Mouse (Mus musculus): ENCODE results near the gene Fras1. TPM values are rescaled to one million over a fixed set of nuclear protein-coding genes. Genes with fewer than 3 reads are reported as not detected.

Fras1 gene
- total RNA-seq, 1 experiment from 2014 or later = not detected

DNA sequence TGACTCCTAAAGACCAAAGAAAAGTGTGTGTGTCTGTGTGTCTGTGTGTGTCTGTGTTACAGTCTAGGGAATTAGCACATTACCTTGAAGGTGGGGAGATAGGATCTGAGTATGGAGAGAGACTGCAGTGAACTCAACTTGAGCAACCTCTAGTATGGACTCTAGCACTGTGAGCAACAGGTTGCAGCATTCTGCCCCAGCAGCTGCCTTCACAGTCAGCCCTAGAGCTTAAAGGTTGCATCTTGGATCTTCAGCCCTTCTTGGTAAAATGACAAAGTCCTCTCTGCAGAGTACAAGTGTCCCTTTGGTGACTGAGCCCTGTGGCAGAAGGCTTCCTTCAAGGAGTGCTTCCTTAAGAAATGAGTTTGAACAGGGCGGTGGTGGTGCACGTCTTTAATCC lies 88.4 kb downstream of the Fras1 start:
- no peak for ATAC-seq (replicated peaks; ENCODE audit: insufficient number of reproducible peaks, low FRiP score, low TSS enrichment, poor library complexity, severe bottlenecking)

DNA sequence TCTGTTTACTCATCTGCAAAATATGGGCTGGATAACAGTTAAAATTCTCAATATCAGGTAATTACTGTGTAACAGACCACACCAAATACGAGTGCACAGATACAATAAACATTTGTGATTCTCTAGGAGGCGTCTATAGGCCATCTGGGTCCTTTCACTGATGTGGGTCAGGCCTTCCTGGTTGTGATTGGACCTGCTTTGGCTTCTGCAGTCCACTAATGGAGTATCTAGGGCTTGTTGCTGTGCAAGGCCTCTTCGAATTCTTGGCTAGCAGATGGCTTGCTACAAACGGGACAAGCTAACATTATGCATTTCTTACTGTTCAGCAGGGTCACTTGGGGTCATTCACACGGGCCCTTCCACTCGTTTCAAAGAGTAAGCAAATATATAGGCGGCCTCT lies 92.7 kb downstream of the Fras1 start:
- no peak for ATAC-seq (replicated peaks; ENCODE audit: insufficient number of reproducible peaks, low FRiP score, low TSS enrichment, poor library complexity, severe bottlenecking)

DNA sequence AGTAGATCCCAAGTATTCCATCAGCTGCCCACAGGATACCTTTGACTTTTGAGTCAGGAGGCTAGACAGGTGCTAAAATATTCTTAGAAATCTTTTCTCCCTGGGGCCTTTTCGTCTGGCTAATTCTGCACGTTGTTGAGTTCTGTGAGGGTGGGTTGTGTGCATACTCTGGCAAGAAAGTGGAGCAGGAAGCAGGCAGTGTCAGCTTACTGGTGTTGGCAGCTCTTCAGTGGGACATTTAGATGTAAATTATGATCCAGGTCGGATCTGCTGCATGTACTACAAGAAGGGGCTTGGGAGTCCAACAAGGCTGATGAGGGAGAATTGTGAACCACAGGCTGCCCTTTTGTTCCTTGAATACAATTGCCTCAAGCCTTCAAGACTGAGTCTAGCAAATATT lies 98.2 kb downstream of the Fras1 start:
- ATAC-seq (replicated peaks; ENCODE audit: insufficient number of reproducible peaks, low FRiP score, low TSS enrichment, poor library complexity, severe bottlenecking) = no peak

DNA sequence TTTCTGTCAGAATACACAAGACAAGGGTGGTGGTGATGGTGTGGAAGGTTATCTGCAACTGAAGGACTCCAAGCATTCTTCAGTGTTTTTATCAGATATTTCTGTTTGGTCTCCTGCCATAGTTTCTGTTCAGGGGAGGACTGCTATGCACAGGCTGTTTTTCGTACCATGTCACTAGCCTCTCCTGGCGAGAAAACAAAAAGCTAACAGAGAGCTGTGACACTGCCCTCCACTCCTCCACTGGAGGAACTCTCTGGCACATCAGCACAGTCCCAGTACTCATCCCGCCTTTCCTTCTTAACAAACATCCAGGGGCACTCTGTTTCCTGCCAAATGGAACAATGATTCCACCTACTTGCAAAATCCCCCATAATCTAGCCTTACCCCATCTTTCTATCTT lies 101.7 kb downstream of the Fras1 start:
- no peak for ATAC-seq (replicated peaks; ENCODE audit: insufficient number of reproducible peaks, low FRiP score, low TSS enrichment, poor library complexity, severe bottlenecking)

DNA sequence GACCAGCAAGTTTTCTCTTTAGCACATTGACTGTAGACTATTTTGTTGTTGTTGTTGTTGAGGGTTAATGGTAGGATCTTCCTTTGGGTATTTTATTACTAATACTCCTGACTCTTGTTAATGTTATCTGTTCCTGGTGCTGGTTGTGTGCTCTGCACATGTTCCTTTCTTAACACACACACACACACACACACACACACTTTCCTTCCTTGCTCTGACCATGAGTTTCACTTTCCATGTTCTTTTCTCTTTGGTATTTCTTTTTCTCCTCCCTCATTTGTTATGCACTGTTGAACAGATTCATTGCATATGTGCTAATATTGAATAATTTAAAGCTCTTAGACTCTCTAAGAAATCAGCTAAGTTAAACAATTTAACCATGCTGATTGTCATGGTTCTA lies 105.2 kb downstream of the Fras1 start:
- no peak for ATAC-seq (replicated peaks; ENCODE audit: insufficient number of reproducible peaks, low FRiP score, low TSS enrichment, poor library complexity, severe bottlenecking)

DNA sequence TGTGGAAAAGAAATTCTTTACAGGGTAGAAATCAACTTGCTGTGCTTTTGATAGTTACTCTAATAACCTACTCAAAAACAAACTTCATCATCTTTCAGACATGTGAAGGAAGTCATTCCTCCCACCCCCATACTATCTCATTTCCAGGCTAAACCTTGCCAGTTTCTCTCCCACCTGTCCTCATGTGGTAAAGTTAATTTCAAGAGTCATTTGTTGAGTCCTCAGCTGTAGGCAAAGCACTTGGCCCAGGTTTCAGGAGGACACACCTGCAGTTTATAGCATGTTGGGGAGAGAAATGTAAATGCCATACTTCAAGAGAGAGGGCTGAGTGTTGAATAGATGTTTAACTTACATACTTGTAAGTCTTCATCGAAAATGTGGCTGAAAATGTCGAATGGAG lies 107.4 kb downstream of the Fras1 start:
- no peak for ATAC-seq (replicated peaks; ENCODE audit: insufficient number of reproducible peaks, low FRiP score, low TSS enrichment, poor library complexity, severe bottlenecking)

DNA sequence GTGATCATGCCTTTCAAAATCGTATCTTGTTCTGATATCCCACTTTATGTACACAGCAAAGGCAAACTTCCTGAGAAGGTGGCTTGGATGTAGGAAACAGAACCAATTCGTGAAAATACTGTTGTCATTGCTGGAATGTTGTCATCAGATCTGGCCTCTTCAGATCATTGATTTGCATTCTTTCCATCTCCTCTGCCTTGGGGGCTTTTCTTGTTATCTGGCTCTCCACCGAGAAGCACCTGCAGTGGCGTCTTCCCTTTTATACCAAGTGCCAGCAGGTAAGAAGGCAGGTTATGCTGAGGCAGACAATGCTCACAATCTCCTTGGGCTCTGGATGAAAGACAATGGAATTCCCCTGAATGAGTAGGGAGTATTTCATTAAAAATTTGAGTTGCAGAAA lies 108.3 kb downstream of the Fras1 start:
- ATAC-seq (replicated peaks; ENCODE audit: insufficient number of reproducible peaks, low FRiP score, low TSS enrichment, poor library complexity, severe bottlenecking) = no peak

DNA sequence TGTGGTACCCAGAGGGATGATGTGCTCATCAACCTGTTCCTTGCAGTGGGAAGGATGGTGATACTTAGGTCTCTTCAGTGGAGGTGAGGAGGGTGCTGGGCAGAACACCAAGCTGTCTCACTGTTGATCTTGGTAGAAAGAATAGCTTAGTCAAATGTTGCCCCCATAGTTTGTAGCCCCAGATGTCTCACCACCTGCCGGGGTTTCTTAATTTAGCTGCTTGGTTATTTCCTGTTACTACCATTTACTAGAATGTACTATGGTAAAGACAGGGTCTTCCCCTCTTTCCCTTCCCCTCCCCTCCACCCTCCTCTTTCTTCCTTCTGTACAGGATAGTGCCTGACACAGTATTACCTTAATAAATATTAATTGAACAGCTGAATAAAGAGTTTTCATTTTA lies 118.7 kb downstream of the Fras1 start:
- ATAC-seq (replicated peaks; ENCODE audit: insufficient number of reproducible peaks, low FRiP score, low TSS enrichment, poor library complexity, severe bottlenecking) = no peak

DNA sequence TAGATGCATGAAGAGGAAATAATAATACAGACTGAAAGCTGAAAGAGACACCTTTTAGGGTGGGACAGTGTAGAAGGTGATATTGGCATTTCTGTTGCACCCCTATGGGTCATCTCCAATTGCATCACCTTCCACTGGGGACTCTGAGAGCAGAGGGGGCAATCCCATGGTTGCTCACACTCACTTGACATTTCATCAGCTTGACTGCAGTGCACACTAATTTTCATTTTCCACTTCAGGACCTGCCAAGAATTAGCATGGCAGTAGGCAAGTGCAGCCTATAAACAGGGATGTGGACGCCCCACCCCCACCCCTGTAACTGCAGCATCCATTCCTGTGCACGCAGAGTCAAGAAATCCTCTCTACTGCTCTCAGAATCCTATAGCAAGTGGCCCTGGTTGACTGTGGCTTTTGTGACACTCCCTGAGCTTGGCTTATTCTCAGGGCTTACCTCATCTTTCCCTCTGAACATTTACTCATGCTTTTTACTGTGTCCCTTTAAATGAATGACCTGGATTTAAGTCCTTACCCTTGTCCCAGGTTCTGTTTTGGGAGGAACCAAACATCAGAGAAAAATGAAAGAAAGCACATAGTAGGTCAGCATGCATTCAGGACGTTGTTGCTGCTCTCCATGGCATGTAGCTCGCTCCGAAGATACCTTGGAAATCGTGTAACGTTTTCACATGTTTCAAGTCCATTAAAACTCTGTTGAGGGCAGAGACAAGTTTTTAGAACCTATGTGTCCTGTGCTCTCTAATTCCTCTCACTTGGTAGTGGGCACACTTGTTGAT lies 120.9 kb downstream of the Fras1 start:
- no peak for ATAC-seq (replicated peaks; ENCODE audit: insufficient number of reproducible peaks, low FRiP score, low TSS enrichment, poor library complexity, severe bottlenecking)

DNA sequence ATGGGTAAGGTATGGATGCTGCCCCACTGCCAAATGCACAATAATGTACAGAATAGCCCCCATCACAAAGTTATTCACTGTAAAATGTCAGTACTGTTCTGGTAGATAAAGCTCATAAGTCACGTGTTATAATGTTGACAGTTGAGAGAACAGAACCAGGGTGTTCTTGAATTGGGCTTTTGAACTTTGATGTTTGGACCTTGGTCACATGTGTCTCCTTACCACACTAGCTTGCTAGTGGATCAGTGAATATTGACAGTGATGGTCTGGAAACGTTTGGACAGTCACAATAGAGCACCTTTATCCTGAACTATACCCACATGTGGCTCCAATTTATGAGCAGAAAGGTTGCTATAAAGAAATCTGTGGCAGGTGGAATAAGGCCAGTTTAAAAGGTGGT lies 124.3 kb downstream of the Fras1 start:
- no peak for ATAC-seq (replicated peaks; ENCODE audit: insufficient number of reproducible peaks, low FRiP score, low TSS enrichment, poor library complexity, severe bottlenecking)

DNA sequence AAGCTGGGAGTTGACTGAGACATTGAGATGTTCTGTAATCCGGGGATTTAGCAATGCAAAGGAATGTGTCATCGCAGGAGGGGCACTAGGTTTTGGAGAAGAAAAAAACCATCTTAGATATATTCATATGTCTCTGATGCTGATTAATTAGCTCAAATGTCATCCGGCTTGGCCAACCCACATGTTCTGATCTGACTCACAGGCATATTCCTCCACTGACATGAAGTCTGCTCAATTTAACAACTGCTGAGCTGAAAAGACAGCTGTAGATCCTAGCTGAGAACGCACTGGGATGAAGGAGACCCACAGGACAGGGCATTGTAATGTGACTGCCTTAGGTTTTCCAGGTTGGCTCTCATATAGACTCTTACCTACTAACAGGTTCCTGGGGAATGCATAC lies 128.0 kb downstream of the Fras1 start:
- no peak for ATAC-seq (replicated peaks; ENCODE audit: insufficient number of reproducible peaks, low FRiP score, low TSS enrichment, poor library complexity, severe bottlenecking)

DNA sequence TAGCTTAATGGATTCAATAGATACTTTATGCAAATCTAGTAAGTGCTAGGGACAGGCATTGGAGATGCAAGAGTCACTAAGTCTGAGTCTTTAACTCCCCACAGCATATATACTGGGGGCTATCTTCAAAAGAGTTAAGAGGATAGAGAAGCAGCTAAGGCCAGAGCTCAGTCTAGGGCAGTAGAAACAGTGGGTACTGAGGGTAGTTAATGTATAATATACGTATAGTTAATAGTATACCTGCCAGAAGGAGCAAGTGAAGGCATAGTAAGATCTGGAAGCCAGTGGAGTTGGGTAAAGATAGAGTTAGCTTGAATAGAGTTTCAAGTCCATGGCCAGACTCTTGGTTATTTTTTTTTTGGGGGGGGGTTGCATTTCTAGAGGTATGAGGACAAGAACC lies 128.6 kb downstream of the Fras1 start:
- ATAC-seq (replicated peaks; ENCODE audit: insufficient number of reproducible peaks, low FRiP score, low TSS enrichment, poor library complexity, severe bottlenecking) = no peak

DNA sequence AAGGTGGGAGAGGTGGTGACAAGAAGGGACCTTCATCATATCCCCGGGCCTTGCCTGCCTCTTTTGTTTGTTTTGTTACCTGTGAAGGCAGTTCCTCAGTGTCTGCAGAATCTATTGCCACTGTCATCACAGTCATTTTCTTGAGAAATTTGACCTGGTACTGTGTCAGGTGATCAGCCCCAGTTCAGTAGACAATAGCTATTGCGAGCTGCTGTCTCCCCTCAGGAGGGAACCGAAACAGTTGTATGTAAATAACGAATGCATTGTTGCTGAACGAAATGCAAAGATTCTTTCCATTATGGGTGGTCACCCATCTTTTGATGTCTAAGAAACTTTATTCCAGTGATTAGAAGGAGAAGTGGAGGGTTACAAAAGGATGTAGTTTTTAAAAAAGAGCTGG lies 137.2 kb downstream of the Fras1 start:
- no peak for ATAC-seq (replicated peaks; ENCODE audit: insufficient number of reproducible peaks, low FRiP score, low TSS enrichment, poor library complexity, severe bottlenecking)

DNA sequence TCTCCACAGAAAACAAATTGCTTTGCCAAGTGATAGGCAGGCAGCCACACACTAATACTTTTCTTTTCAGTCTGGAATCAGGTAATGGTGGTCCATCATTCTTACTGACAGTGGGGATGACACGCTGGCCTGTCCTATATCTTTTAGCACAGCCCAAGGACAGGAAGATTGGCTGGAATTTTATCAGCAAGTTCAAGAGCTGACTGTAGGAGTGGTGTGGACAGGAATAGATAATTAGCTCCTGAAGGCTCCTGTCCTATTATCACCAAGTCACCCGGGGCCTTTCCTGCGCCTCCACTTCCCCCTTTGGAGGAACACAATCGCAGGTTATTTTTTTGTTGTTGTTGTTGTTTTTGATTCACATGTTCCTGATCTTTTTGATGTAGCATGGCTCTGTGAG lies 139.6 kb downstream of the Fras1 start:
- no peak for ATAC-seq (replicated peaks; ENCODE audit: insufficient number of reproducible peaks, low FRiP score, low TSS enrichment, poor library complexity, severe bottlenecking)

DNA sequence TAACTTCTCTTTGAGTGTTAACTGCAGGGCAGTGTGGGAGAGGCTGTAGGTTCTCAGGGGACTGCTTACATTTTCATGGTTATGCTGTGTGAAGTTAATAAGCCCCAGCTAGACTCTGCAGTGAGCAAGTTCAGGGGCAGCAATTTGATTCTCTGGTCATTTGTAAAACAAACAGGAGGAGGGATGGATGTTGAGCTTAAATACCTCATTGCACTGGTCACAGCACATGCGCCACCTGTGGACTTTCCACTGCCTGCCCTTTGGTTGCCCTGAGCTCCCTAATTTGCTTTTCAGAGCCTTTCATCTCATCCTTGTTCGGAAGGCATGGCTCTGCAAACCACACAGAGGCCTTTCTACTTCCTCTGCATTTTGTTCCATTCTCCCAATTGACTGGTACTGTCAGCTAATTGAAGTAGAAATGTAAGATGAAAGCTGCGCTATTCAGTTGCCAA lies 142.1 kb downstream of the Fras1 start:
- ATAC-seq (replicated peaks; ENCODE audit: insufficient number of reproducible peaks, low FRiP score, low TSS enrichment, poor library complexity, severe bottlenecking) = no peak

DNA sequence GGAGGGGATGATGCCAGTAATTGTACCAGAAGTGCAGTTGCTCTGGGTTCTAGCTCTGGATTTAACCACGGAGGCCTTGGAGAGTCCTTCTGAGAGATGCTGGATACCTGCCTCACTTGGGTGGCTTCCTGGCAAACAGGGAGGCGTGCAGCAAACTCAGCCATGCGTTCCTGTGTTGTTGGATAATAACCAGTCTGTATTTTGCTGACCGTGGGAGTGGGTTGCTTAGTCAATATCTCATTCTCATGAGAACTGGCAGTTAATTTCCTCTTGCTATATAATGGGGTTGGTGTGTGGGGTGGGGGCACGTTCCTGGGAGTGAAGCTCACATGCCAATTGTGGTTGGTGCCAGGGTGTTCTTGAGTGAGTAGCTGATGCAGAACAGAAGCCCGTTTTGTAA lies 142.6 kb downstream of the Fras1 start:
- no peak for ATAC-seq (replicated peaks; ENCODE audit: insufficient number of reproducible peaks, low FRiP score, low TSS enrichment, poor library complexity, severe bottlenecking)

DNA sequence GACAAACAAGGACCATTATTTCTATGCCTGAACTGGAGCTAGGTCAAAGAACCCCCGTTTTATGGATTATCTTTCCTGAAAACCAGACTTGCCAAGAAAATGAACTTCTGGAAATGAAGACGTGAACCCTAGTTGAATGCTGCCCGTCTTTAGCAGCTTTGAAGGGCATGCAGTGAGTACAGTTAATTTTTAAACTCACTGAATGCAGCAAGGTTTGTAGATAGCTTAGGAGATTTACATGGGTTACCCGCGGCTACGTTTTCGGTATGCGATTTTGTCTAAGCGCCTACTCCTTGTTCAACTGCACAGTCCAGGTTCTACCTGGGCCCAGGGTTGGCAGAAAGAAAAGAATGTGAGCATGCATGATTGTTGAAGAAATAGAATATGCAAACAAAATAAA lies 147.8 kb downstream of the Fras1 start:
- no peak for ATAC-seq (replicated peaks; ENCODE audit: insufficient number of reproducible peaks, low FRiP score, low TSS enrichment, poor library complexity, severe bottlenecking)

DNA sequence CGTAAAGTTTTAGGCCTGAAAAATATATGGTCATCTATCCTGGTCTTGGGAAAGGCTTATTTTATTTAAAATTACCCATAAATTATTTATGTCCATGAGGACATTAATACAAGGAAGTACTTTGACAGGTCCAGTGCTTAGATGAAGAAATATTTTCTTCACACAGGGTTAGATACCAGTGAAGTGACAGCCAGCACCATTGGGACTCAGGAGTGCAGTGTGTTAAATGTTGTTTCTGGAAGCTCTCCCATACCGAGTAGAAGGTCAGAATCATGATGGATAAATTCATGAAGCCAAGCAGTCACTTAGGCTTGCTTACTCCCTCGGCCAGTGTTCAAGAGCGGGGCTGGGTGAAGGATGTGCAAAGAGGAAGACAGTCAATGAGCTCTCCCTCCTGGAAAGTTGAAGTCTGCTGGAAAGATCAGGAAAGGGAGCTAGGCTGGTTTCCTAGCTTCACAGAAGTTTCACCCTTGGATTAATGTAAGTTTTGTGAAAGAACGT lies 149.2 kb downstream of the Fras1 start:
- no peak for ATAC-seq (replicated peaks; ENCODE audit: insufficient number of reproducible peaks, low FRiP score, low TSS enrichment, poor library complexity, severe bottlenecking)

DNA sequence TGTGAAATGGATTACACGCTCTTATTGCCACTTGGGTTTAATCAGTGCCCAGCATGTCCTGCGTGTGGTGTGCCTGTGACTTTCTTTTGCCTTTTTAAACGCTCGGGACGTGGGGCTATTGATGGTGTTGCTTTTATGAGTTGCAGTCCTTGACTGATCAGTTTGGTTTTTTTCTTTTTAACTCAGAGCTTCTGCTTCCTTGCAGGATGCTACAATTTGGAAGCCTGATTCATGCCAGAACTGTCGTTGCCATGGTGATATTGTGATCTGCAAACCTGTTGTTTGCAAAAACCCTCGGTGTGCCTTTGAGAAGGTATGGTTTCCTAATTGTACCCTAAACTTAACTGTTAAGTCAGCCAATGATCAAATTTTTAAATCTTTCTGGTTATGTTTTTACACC lies 154.5 kb downstream of the Fras1 start:
- no peak for ATAC-seq (replicated peaks; ENCODE audit: insufficient number of reproducible peaks, low FRiP score, low TSS enrichment, poor library complexity, severe bottlenecking)

DNA sequence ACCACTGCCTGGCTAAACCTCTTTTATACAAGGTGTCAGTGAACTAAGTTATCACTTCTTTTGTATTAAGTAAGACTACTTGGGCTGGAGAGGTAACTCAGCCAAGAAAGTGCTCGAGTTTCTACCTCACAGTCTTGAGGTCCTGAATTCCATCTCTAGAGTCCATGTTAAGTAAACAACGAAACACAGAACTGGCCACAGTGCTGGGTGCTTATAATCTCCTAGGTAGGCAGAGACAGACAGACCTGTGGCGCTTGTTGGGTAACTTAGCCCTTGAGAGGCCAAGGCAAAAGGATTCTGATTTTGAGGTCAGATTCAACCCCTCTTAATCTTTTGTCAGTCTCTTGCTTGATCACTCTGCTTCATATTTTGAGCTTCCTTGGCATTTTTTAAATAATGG lies 156.8 kb downstream of the Fras1 start:
- no peak for ATAC-seq (replicated peaks; ENCODE audit: insufficient number of reproducible peaks, low FRiP score, low TSS enrichment, poor library complexity, severe bottlenecking)

DNA sequence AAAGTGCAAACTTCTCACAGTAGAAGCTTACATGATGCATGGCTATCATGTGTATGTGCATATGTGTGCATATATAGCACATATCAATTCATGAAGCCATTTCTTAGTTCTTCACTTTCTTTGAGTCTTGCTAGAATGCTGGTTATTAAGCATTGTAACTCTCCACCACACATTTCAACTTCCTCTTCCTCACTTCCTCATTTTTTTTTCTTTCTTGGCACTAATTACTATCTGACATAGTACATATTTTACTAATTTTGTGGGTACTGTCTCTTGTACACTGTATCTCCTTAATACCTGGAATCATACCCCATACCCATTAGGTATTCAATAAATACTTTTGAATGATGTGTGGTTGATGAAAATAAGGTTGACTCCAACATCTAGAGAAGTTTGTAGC lies 158.2 kb downstream of the Fras1 start:
- ATAC-seq (replicated peaks; ENCODE audit: insufficient number of reproducible peaks, low FRiP score, low TSS enrichment, poor library complexity, severe bottlenecking) = no peak

Data from monocyte, adult 5-6 weeks (primary cell).